Mouse (Mus musculus): ENCODE data around the gene Asb15. TPM values are rescaled to one million over a fixed set of nuclear protein-coding genes. Genes with fewer than 3 reads are reported as not detected.

Asb15 gene
- polyA plus RNA-seq, 1 experiment from 2014 or later = not detected

- DNase-seq (ENCODE audit: low spot score) (peak; percentile 63), ATAC-seq (replicated peaks; ENCODE audit: insufficient number of reproducible peaks, low FRiP score, low TSS enrichment, low read depth) (peak; percentile 85)
- no peaks in the 10 kb centered on the region for H3K9me3 ChIP-seq (replicated peaks; ENCODE audit: control insufficient read depth, low read length)
- WGBS = 38% methylated on average over 10 of the region's 10 CpGs
- H3K27ac ChIP-seq (replicated peaks; ENCODE audit: low read depth, low read length) = no peak overlapping the region
- no peak overlapping the region for H3K4me2 ChIP-seq (ENCODE audit: low read depth, low read length)
- no peaks in the 10 kb centered on the region for H3K27me3 ChIP-seq (ENCODE audit: control insufficient read depth, insufficient read depth, low read length)
- no peak overlapping the region for H3K4me3 ChIP-seq (ENCODE audit: low read depth, low read length)
- no peak overlapping the region for H3K9ac ChIP-seq (replicated peaks; ENCODE audit: low read length)
- H3K36me3 ChIP-seq (replicated peaks; ENCODE audit: control insufficient read depth, insufficient read depth, low read depth, low read length) = no peaks in the 10 kb centered on the region
- no peaks in the 10 kb centered on the region for H3K4me1 ChIP-seq (ENCODE audit: control insufficient read depth, insufficient read depth, low read length)
Measured at GRCm38 (mm10) chr6:24591525-24592218, 63.7 kb downstream of the Asb15 start.

DNA sequence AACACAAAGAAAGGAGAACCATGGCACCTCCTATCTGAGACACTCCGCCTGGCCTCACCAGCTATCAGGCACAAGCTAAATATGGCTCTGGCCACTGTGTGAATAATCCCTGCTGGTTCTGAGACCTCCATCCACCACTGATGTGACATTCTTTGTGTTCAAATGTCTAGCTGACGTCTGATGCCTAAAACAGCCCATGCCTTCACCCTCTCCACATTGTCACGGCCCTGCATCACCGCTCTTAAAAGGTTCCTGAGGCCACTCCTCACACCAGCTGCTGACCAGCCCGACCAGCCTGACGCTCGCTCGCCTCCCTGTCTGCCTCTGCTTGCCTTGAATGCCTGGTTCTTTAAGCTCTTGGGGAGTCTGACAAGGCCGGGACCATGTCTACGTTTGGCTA, 69.6 kb downstream of the Asb15 start, which contains the start of gene Lmod2:
Lmod2 (plus strand) TSS at position 263 of the 400 bp plus-strand sequence.
- Histone ChIP-seq H3K27ac (replicated peaks; ENCODE audit: low read depth, low read length) (no peak within 1 kb of the TSS), H3K9me3 (replicated peaks; ENCODE audit: control insufficient read depth, low read length) (no peaks in the 10 kb centered on the region), H3K36me3 (replicated peaks; ENCODE audit: control insufficient read depth, insufficient read depth, low read depth, low read length) (no peaks in the 10 kb centered on the region), H3K4me2 (ENCODE audit: low read depth, low read length) (no peak within 1 kb of the TSS), H3K9ac (replicated peaks; ENCODE audit: low read length) (no peak within 1 kb of the TSS), H3K4me3 (ENCODE audit: low read depth, low read length) (no peak within 1 kb of the TSS), H3K27me3 (ENCODE audit: control insufficient read depth, insufficient read depth, low read length) (no peaks in the 10 kb centered on the region), H3K4me1 (ENCODE audit: control insufficient read depth, insufficient read depth, low read length) (no peaks in the 10 kb centered on the region)
- DNase-seq (ENCODE audit: low spot score) (no peak), ATAC-seq (replicated peaks; ENCODE audit: insufficient number of reproducible peaks, low FRiP score, low TSS enrichment, low read depth) (no peak)
- 67% methylated on average over 10 of the region's 10 CpGs for WGBS

DNA sequence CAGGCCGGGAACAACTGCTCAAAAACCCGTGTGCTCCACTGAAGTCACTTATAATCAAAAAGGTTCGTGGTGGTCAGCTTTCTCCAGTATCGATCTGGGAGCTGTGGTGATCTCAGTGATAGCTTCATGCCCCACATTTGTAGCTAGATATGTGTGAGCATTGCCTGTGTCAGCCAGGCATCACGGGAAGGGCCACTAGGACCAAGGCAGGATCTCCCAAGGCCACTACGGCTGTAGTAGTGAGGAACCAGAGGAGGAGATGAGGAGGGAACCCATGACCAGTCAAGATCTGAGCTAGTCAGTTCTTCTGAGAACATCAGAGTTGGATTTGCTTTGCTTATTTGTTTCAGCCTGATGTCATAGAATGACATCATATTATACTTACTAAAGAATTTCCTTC, 71.2 kb downstream of the Asb15 start:
- DNase-seq (ENCODE audit: low spot score) = no peak
- Histone ChIP-seq H3K36me3 (replicated peaks; ENCODE audit: control insufficient read depth, insufficient read depth, low read depth, low read length) (no peaks in the 10 kb centered on the region), H3K27me3 (ENCODE audit: control insufficient read depth, insufficient read depth, low read length) (no peaks in the 10 kb centered on the region), H3K4me3 (ENCODE audit: low read depth, low read length) (no peak overlapping the region), H3K9me3 (replicated peaks; ENCODE audit: control insufficient read depth, low read length) (no peaks in the 10 kb centered on the region), H3K4me1 (ENCODE audit: control insufficient read depth, insufficient read depth, low read length) (no peaks in the 10 kb centered on the region), H3K9ac (replicated peaks; ENCODE audit: low read length) (no peak overlapping the region), H3K27ac (replicated peaks; ENCODE audit: low read depth, low read length) (no peak overlapping the region), H3K4me2 (ENCODE audit: low read depth, low read length) (no peak overlapping the region)
- 88% methylated on average over 6 of the region's 6 CpGs for WGBS
- no peak for ATAC-seq (replicated peaks; ENCODE audit: insufficient number of reproducible peaks, low FRiP score, low TSS enrichment, low read depth)

DNA sequence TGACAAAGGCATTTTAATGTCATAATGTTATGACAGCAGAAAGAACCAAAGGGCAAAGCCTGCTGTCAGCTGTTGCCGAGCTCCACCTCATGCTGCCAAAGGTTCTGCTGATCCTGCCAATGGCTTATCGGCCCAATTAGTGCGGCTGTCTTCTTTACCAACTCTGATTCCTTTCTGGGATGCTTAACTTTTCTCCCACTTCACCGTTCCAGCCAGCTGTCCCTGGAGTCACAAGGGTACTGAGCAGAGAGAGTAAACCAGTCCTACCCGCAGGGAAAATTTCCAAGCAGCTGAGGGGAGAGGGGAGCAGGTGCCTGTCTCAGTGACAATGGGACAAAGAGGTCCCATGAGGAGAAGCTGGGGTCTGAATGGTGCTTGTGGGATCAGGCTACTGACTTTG, 71.7 kb downstream of the Asb15 start:
- H3K9me3 ChIP-seq (replicated peaks; ENCODE audit: control insufficient read depth, low read length) = no peaks in the 10 kb centered on the region
- H3K4me2 ChIP-seq (ENCODE audit: low read depth, low read length) = no peak overlapping the region
- no peaks in the 10 kb centered on the region for H3K36me3 ChIP-seq (replicated peaks; ENCODE audit: control insufficient read depth, insufficient read depth, low read depth, low read length)
- no peak for ATAC-seq (replicated peaks; ENCODE audit: insufficient number of reproducible peaks, low FRiP score, low TSS enrichment, low read depth)
- H3K27ac ChIP-seq (replicated peaks; ENCODE audit: low read depth, low read length) = no peak overlapping the region
- no peaks in the 10 kb centered on the region for H3K4me1 ChIP-seq (ENCODE audit: control insufficient read depth, insufficient read depth, low read length)
- no peak for DNase-seq (ENCODE audit: low spot score)
- H3K9ac ChIP-seq (replicated peaks; ENCODE audit: low read length) = no peak overlapping the region
- 85% methylated on average over 5 of the region's 5 CpGs for WGBS
- H3K4me3 ChIP-seq (ENCODE audit: low read depth, low read length) = no peak overlapping the region
- no peaks in the 10 kb centered on the region for H3K27me3 ChIP-seq (ENCODE audit: control insufficient read depth, insufficient read depth, low read length)

DNA sequence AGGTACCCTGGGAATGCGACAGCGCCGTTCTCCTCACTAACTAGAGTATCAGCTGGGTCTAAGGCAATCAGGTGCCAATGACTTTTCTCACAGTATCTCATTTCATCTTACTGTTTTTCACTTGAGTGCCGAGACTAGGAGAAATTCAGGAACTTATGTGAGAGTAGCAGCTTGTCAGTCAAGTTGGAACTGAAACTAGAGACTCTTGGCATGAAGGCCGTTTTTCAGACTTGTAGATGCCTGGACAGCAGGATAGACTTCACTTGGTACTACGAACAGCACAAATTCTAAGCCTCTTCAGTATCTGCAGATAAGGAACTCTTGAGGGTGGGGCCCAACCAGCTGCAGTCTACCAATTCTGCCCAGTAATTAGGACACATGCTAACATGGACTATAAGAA, 72.2 kb downstream of the Asb15 start:
- WGBS = 83% methylated on average over 6 of the region's 6 CpGs
- DNase-seq (ENCODE audit: low spot score) (no peak), ATAC-seq (replicated peaks; ENCODE audit: insufficient number of reproducible peaks, low FRiP score, low TSS enrichment, low read depth) (no peak)
- no peak overlapping the region for H3K9ac ChIP-seq (replicated peaks; ENCODE audit: low read length)
- no peaks in the 10 kb centered on the region for H3K4me1 ChIP-seq (ENCODE audit: control insufficient read depth, insufficient read depth, low read length)
- no peak overlapping the region for H3K4me3 ChIP-seq (ENCODE audit: low read depth, low read length)
- H3K27me3 ChIP-seq (ENCODE audit: control insufficient read depth, insufficient read depth, low read length) = no peaks in the 10 kb centered on the region
- no peak overlapping the region for H3K27ac ChIP-seq (replicated peaks; ENCODE audit: low read depth, low read length)
- no peaks in the 10 kb centered on the region for H3K36me3 ChIP-seq (replicated peaks; ENCODE audit: control insufficient read depth, insufficient read depth, low read depth, low read length)
- no peaks in the 10 kb centered on the region for H3K9me3 ChIP-seq (replicated peaks; ENCODE audit: control insufficient read depth, low read length)
- H3K4me2 ChIP-seq (ENCODE audit: low read depth, low read length) = no peak overlapping the region

DNA sequence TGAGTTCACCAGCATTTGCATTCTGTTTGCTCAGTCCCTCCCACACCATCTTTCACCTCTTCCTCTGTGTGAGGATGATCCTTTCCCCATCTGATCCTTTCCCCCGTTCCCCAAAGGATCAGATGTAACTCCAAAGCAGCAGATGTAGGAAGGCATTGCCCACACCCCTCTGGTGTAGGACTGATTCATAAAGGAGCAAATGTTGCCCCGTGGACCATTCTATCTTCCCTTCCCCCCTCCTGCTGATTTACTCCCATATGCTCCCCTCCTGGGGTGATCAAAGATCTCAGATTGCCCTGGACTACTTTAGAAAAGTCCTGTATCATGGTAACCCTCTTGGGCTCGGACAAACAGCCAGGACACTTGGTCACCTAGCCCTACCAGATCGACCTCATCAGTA, 72.8 kb downstream of the Asb15 start:
- no peaks in the 10 kb centered on the region for H3K9me3 ChIP-seq (replicated peaks; ENCODE audit: control insufficient read depth, low read length)
- ATAC-seq (replicated peaks; ENCODE audit: insufficient number of reproducible peaks, low FRiP score, low TSS enrichment, low read depth) (no peak), DNase-seq (ENCODE audit: low spot score) (no peak)
- H3K4me3 ChIP-seq (ENCODE audit: low read depth, low read length) = no peak overlapping the region
- H3K9ac ChIP-seq (replicated peaks; ENCODE audit: low read length) = no peak overlapping the region
- no peaks in the 10 kb centered on the region for H3K4me1 ChIP-seq (ENCODE audit: control insufficient read depth, insufficient read depth, low read length)
- H3K27me3 ChIP-seq (ENCODE audit: control insufficient read depth, insufficient read depth, low read length) = no peaks in the 10 kb centered on the region
- no peak overlapping the region for H3K27ac ChIP-seq (replicated peaks; ENCODE audit: low read depth, low read length)
- no peak overlapping the region for H3K4me2 ChIP-seq (ENCODE audit: low read depth, low read length)
- no peaks in the 10 kb centered on the region for H3K36me3 ChIP-seq (replicated peaks; ENCODE audit: control insufficient read depth, insufficient read depth, low read depth, low read length)
- 78% methylated on average over 4 of the region's 4 CpGs for WGBS

GRCm38 (mm10) chr6:24601668-24602067, 73.7 kb downstream of the Asb15 start:
- no peaks in the 10 kb centered on the region for H3K9me3 ChIP-seq (replicated peaks; ENCODE audit: control insufficient read depth, low read length)
- no peaks in the 10 kb centered on the region for H3K4me1 ChIP-seq (ENCODE audit: control insufficient read depth, insufficient read depth, low read length)
- 47% methylated on average over 1 of the region's 1 CpGs for WGBS
- no peak overlapping the region for H3K4me2 ChIP-seq (ENCODE audit: low read depth, low read length)
- no peak for ATAC-seq (replicated peaks; ENCODE audit: insufficient number of reproducible peaks, low FRiP score, low TSS enrichment, low read depth)
- H3K36me3 ChIP-seq (replicated peaks; ENCODE audit: control insufficient read depth, insufficient read depth, low read depth, low read length) = no peaks in the 10 kb centered on the region
- no peak overlapping the region for H3K27ac ChIP-seq (replicated peaks; ENCODE audit: low read depth, low read length)
- DNase-seq (ENCODE audit: low spot score) = no peak
- H3K9ac ChIP-seq (replicated peaks; ENCODE audit: low read length) = no peak overlapping the region
- H3K27me3 ChIP-seq (ENCODE audit: control insufficient read depth, insufficient read depth, low read length) = no peaks in the 10 kb centered on the region
- no peak overlapping the region for H3K4me3 ChIP-seq (ENCODE audit: low read depth, low read length)

DNA sequence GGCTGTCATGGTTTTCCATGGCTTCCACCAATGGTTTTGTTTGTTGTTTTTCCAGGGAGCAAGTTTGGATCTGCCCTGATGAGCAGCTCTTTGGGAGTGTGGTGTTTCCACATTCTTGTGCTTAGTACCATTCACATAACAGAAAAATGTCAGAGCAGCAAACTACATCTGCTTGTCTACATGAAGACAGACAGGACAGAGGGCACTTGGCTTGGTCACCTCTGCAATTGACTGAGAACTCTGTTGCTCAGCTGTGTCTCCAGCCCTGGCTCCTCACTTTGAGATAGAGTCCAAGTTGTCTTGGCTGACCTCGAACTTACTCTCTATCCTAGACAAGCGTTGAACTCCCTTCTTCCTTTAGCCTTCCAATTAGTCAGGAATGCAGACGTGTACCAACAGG, 74.4 kb downstream of the Asb15 start:
- ATAC-seq (replicated peaks; ENCODE audit: insufficient number of reproducible peaks, low FRiP score, low TSS enrichment, low read depth) (no peak), DNase-seq (ENCODE audit: low spot score) (no peak)
- no peaks in the 10 kb centered on the region for H3K27me3 ChIP-seq (ENCODE audit: control insufficient read depth, insufficient read depth, low read length)
- 53% methylated on average over 3 of the region's 3 CpGs for WGBS
- H3K9me3 ChIP-seq (replicated peaks; ENCODE audit: control insufficient read depth, low read length) = no peaks in the 10 kb centered on the region
- no peak overlapping the region for H3K4me2 ChIP-seq (ENCODE audit: low read depth, low read length)
- H3K36me3 ChIP-seq (replicated peaks; ENCODE audit: control insufficient read depth, insufficient read depth, low read depth, low read length) = no peaks in the 10 kb centered on the region
- no peaks in the 10 kb centered on the region for H3K4me1 ChIP-seq (ENCODE audit: control insufficient read depth, insufficient read depth, low read length)
- no peak overlapping the region for H3K27ac ChIP-seq (replicated peaks; ENCODE audit: low read depth, low read length)
- H3K9ac ChIP-seq (replicated peaks; ENCODE audit: low read length) = no peak overlapping the region
- no peak overlapping the region for H3K4me3 ChIP-seq (ENCODE audit: low read depth, low read length)
